Mouse (Mus musculus): Measurements from ENCODE around the gene Ube2o. TPM values are rescaled to one million over a fixed set of nuclear protein-coding genes. Genes with fewer than 3 reads are reported as not detected.
"Not testable (repeated sequence)": the region's sequence is repeated elsewhere in the genome, so short reads cannot be mapped to it uniquely, and the experiment has no call there.

Gene Ube2o
- polyA plus RNA-seq, 1 experiment = 77.3 TPM

DNA sequence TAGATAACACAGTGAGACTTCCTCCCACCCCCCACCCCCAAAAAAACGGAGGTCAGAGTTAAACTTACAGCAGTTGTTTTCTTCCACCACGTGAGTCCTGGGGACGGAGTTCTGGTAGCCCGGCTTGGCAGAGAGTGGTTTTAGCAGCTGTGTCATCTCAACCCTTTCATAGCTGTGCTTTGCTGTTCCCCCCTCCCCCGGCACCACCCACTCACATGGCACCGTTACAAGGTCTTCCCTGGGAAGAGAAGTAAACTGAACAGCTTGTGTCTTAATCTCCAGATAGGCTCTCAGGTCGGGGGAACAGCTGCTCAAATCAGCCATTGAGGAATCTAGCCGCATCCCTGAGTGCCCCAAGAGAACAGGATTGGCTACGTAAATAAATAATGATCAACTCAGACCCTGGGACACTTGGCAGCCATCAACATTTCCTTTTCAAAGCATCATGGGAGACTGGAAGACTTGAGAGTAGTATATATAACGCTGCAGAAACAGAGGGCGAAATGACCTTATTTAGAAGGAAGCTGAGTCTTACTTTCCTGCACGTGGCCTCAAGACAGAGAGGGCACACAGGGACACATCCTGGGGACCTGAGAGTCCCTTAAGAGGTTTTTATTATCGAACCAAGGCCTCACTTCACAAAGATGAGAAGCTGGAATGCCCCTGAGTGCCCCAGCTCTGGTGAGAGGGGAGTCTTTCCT, 86.6 kb downstream of the Ube2o start:
- Histone ChIP-seq H3K27me3 (ENCODE audit: control insufficient read depth, insufficient read depth, low read length) (no peaks in the 10 kb centered on the region), H3K36me3 (ENCODE audit: control insufficient read depth, insufficient read depth, low read length) (no peaks in the 10 kb centered on the region), H3K27ac (ENCODE audit: insufficient read depth, low read length) (no peak overlapping the region; the same call in 1 of the 2 replicates), H3K4me3 (ENCODE audit: extremely low read depth, insufficient read depth, insufficient read length) (no peak overlapping the region), H3K4me1 (ENCODE audit: control insufficient read depth, insufficient read depth, insufficient read length) (no peaks in the 10 kb centered on the region; the same call in 1 of the 2 replicates)
- 70% methylated on average over 13 of the region's 13 CpGs for WGBS
- no peak for DNase-seq (ENCODE audit: low read depth in 1 of 2, low spot score in 2 of 2)
- TF ChIP-seq CTCF (IDR thresholded peaks at IDR 0.05; ENCODE audit: extremely low read depth, insufficient read depth, insufficient read length, insufficient replicate concordance) (no peak), POLR2A (IDR thresholded peaks at IDR 0.05; ENCODE audit: low read depth, low read length) (no peak)

DNA sequence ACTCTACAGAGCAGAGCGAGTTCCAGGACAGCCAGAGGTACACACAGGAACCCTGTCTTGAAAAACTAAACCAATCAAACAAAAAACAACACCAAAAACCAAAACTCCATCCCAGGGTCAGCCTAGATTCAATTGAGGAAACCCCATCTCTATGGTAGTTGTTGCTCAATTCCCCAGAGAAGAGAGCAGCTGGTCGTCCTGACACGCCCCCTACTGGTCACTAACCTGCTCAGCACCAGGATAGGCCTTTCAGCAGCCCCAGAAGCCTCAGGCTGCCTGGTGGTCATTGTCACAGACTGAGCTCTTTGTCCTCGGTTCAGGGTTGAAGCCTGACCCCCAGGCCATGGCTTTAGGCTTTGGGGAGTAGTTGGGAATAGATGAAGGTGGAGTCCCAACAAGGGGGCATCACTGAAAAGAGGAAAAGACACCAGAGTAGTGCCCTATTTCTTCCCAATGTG, 87.4 kb downstream of the Ube2o start, which contains the start of gene Prpsap1:
Prpsap1 (minus strand) TSS at position 408 of the 458 bp plus-strand sequence.
- WGBS = 25% methylated on average over 4 of the region's 4 CpGs
- Histone ChIP-seq H3K36me3 (ENCODE audit: control insufficient read depth, insufficient read depth, low read length) (no peaks in the 10 kb centered on the region), H3K4me1 (ENCODE audit: control insufficient read depth, insufficient read depth, insufficient read length) (peaks cover 3% of the 10 kb centered on the region), H3K27me3 (ENCODE audit: control insufficient read depth, insufficient read depth, low read length) (no peaks in the 10 kb centered on the region), H3K4me3 (ENCODE audit: extremely low read depth, insufficient read depth, insufficient read length) (no peak within 1 kb of the TSS), H3K27ac (ENCODE audit: insufficient read depth, low read length) (no peak within 1 kb of the TSS; the same call in 1 of the 2 replicates)
- DNase-seq (ENCODE audit: low read depth in 1 of 2, low spot score in 2 of 2) = peak; percentile 49 to 58
- TF ChIP-seq CTCF (IDR thresholded peaks at IDR 0.05; ENCODE audit: extremely low read depth, insufficient read depth, insufficient read length, insufficient replicate concordance) (peak; percentile 71; the same call in 1 of the 2 replicates), POLR2A (IDR thresholded peaks at IDR 0.05; ENCODE audit: low read depth, low read length) (no peak)

DNA sequence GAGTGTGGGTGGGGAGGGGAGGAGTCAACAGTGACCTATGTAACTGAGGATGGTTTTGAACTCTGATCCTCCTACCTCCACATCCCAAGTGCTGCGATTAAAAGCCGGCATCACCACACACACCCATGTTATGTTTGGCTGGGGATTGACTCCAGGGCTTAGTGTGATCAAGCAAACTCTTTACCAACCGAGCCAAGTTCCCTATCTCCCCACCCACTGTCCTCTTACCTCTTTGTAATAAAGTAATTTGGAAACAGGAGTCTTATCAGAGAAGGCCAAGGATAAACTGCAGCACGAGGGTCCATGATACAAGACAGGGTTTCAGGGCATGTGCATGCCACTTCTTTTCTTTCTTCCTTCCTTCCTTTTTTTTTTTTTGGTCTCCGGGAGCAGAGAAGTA, 88.1 kb downstream of the Ube2o start:
- Histone ChIP-seq H3K27ac (ENCODE audit: insufficient read depth, low read length) (no peak overlapping the region), H3K4me3 (ENCODE audit: extremely low read depth, insufficient read depth, insufficient read length) (no peak overlapping the region), H3K36me3 (ENCODE audit: control insufficient read depth, insufficient read depth, low read length) (no peaks in the 10 kb centered on the region), H3K4me1 (ENCODE audit: control insufficient read depth, insufficient read depth, insufficient read length) (peaks cover 3% of the 10 kb centered on the region; the same call in 1 of the 2 replicates), H3K27me3 (ENCODE audit: control insufficient read depth, insufficient read depth, low read length) (no peaks in the 10 kb centered on the region)
- no peak for DNase-seq (ENCODE audit: low read depth in 1 of 2, low spot score in 2 of 2)
- 60% methylated on average over 5 of the region's 5 CpGs for WGBS
- TF ChIP-seq POLR2A (IDR thresholded peaks at IDR 0.05; ENCODE audit: low read depth, low read length) (no peak), CTCF (IDR thresholded peaks at IDR 0.05; ENCODE audit: extremely low read depth, insufficient read depth, insufficient read length, insufficient replicate concordance) (no peak)

- H3K36me3 ChIP-seq (ENCODE audit: control insufficient read depth, insufficient read depth, low read length); H3K4me1 ChIP-seq (ENCODE audit: control insufficient read depth, insufficient read depth, insufficient read length); H3K27me3 ChIP-seq (ENCODE audit: control insufficient read depth, insufficient read depth, low read length); H3K27ac ChIP-seq (ENCODE audit: insufficient read depth, low read length); DNase-seq (ENCODE audit: low read depth in 1 of 2, low spot score in 2 of 2); H3K4me3 ChIP-seq (ENCODE audit: extremely low read depth, insufficient read depth, insufficient read length): not testable (repeated sequence)
- WGBS = 92% methylated on average over 1 of the region's 1 CpGs
These were observed 88.7 kb downstream of the Ube2o start for GRCm38 (mm10) chr11:116492507-116492906.

GRCm38 (mm10) chr11:116491338-116491737, 89.9 kb downstream of the Ube2o start:
- no peak for DNase-seq (ENCODE audit: low read depth in 1 of 2, low spot score in 2 of 2)
- Histone ChIP-seq H3K36me3 (ENCODE audit: control insufficient read depth, insufficient read depth, low read length) (no peaks in the 10 kb centered on the region), H3K27me3 (ENCODE audit: control insufficient read depth, insufficient read depth, low read length) (no peaks in the 10 kb centered on the region), H3K4me3 (ENCODE audit: extremely low read depth, insufficient read depth, insufficient read length) (no peak overlapping the region), H3K27ac (ENCODE audit: insufficient read depth, low read length) (no peak overlapping the region), H3K4me1 (ENCODE audit: control insufficient read depth, insufficient read depth, insufficient read length) (peaks cover 3% of the 10 kb centered on the region; the same call in 1 of the 2 replicates)
- no peak for TF ChIP-seq CTCF (IDR thresholded peaks at IDR 0.05; ENCODE audit: extremely low read depth, insufficient read depth, insufficient read length, insufficient replicate concordance)
- no peak for TF ChIP-seq POLR2A (IDR thresholded peaks at IDR 0.05; ENCODE audit: low read depth, low read length)
- WGBS = 78% methylated on average over 6 of the region's 6 CpGs

GRCm38 (mm10) chr11:116490232-116491107, 90.8 kb downstream of the Ube2o start:
- no peaks in the 10 kb centered on the region for H3K27me3 ChIP-seq (ENCODE audit: control insufficient read depth, insufficient read depth, low read length)
- peaks cover 3% of the 10 kb centered on the region; the same call in 1 of the 2 replicates for H3K4me1 ChIP-seq (ENCODE audit: control insufficient read depth, insufficient read depth, insufficient read length)
- H3K36me3 ChIP-seq (ENCODE audit: control insufficient read depth, insufficient read depth, low read length) = peaks cover 3% of the 10 kb centered on the region
- DNase-seq (ENCODE audit: low read depth in 1 of 2, low spot score in 2 of 2) = peak; percentile 86 to 87
- TF ChIP-seq POLR2A (IDR thresholded peaks at IDR 0.05; ENCODE audit: low read depth, low read length) (peak; percentile 75), CTCF (IDR thresholded peaks at IDR 0.05; ENCODE audit: extremely low read depth, insufficient read depth, insufficient read length, insufficient replicate concordance) (no peak)
- peak overlapping the region; percentile 84 for H3K4me3 ChIP-seq (ENCODE audit: extremely low read depth, insufficient read depth, insufficient read length)
- under 1% methylated on average over 62 of the region's 62 CpGs for WGBS
- H3K27ac ChIP-seq (ENCODE audit: insufficient read depth, low read length) = peak overlapping the region; percentile 88

All from spleen, adult 2 months (tissue).